Mouse (Mus musculus): ENCODE measurements around the gene Flt3l.
"Not testable (repeated sequence)": the region's sequence is repeated elsewhere in the genome, so short reads cannot be mapped to it uniquely, and the experiment has no call there.

The Flt3l gene

GRCm38 (mm10) chr7:45141914-45142313 lies 5.7 kb upstream of the Flt3l start:
- DNase-seq, result peak in 1 of 2 experiments; percentile 5

GRCm38 (mm10) chr7:45141319-45141718 lies 5.1 kb upstream of the Flt3l start:
- no peak for DNase-seq

- peak in 1 of 2 experiments; percentile 75 for DNase-seq
These were observed 3.9 kb upstream of the Flt3l start for GRCm38 (mm10) chr7:45139904-45140723.

GRCm38 (mm10) chr7:45138403-45138802 lies 2.2 kb upstream of the Flt3l start:
- DNase-seq, result no peak

- DNase-seq, result peak in 1 of 2 experiments; percentile 12
These were observed 1.2 kb upstream of the Flt3l start for GRCm38 (mm10) chr7:45137171-45138006.

- DNase-seq, result peak in 1 of 2 experiments; percentile 9
These were observed 862 bp downstream of the Flt3l start for GRCm38 (mm10) chr7:45135370-45135769.

GRCm38 (mm10) chr7:45134544-45135026 lies 1.6 kb downstream of the Flt3l start:
- DNase-seq, result peak in 1 of 2 experiments; percentile 26

DNA sequence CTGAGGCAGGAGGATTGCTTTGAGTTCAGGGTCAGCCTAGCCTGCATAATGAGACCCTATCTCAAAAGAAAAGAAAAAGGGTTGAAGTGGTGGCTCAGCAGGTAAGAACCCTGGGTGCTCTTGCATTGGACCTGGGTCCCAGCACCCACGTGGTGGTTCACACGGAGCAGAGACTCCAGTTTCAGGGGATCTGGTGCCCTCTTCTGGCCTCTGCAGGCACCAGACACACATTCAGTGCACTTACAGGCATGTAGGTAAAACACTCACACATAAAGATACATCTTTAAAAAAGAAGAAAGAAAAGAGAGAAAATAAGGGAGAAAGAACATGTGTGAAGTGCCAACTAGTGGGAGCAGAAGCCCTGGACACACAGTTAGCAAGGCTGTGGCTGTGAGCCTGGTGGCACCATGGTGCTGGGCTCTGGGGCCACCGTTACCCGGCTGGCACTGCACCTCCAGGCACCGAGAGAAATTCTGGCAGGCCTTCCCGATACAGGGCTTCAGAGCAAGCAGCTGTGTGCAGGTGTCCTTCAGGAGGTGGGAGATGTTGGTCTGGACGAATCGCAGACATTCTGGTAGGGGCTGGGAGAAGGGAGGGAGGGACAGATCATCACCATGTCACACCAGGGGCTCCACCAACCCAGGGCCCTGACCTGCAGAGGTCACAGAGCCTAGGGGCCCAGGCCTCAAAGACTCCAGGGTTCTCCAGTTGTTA lies 2.6 kb downstream of the Flt3l start:
- DNase-seq, result no peak

DNA sequence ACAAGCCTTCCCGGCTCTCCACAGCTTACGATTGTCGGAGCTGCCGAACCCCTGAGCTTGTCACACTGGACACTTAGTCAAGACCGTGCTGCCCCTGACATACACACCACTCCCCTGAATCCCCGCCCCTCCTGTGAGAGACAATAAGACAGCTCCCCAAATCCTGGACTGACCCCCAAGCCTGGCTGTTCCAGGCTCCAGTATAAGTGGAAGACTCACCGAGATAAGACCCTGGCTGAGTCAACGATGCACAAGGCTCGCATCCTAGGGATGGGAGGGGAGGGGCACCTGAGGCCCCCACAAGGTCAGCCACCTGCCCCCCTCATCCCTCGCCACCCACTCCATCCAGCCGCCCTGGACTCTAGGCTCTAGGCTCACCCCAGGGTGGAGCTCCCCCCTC lies 4.4 kb downstream of the Flt3l start:
- DNase-seq, result no peak

- no peak for DNase-seq
These were observed 6.3 kb downstream of the Flt3l start for GRCm38 (mm10) chr7:45129776-45130512.

DNA sequence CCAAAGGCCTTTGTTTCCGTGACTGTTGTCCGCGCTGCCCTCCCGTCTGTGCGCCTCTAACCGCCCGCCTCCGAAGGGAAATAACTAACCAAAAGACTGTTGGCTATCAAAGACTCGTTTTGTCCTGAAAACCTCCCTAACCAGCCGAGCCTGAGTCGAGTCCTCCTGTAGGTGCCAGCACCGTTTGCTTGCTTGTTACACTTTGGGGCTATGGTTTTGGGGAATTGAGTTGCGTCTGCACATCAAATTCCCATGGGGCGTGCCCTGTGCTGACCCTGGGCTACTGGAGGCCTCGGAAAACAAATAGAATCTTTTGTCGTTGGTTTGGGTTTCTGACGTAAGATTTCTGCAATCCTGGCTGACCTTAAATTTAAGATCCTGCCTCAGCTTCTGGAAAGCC lies 6.9 kb downstream of the Flt3l start:
- peak in 1 of 2 experiments; percentile 68 for DNase-seq

DNA sequence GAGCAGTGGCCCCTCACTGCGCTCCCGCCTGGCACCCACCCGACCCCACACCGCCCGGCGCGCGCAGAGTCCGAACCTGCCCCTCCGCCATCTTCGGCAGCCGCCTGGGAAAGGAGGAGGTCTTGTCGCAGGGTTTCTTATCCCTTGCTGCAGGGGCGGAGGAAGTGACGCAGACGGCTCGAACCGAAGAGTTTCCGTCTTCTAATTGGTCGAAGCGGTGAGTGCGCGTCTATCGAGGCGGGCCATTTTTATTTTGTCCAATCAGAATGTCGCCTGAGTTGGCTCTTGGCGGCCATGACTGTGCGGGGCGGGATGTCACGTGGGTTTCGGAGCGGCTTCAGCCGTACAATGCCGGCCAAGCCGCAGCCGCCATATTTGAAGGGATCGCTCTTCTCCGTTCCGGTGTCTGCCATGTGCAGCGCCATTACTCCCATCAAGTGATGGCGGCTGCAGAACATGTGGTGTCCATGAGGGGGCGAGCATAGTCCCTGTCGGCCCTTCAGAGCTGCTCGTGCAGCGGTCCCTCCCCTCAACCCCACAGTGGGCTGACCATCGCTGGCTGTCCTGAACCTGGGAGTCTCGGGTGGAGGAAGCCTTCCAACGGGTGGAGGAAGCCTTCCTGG lies 7.5 kb downstream of the Flt3l start, which contains the start of gene Rpl13a:
TSS of gene Rpl13a (minus strand) at position 138 of the 623 bp plus-strand sequence.
- DNase-seq, result peak; percentile 98 to 99

DNA sequence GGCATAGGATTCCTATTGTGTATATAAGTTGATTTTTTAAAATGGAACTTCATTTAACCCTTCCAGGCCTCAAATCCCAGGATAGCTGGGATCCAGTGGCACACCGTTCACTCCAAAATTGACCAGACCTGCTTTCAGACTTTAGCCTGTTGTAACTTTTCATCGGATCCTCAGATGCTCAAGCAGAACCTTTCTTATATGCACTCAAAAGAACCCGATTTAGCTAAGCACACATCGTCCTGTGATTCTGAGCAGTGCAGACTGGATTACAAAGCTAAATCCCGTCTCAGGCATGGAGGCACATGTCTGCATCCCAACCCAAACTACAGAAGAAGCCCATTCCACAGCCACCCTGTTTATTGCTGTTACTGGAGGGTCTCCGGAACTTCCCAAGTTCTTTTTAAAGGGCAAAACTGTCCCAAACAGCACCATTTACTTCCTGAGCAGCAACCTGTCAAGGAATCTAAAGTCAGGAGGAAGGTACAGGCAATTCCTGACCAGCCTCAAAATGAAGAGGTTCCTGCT lies 8.5 kb downstream of the Flt3l start:
- DNase-seq, result no peak

GRCm38 (mm10) chr7:45126844-45127699 lies 9.2 kb downstream of the Flt3l start:
- no peak for DNase-seq

DNA sequence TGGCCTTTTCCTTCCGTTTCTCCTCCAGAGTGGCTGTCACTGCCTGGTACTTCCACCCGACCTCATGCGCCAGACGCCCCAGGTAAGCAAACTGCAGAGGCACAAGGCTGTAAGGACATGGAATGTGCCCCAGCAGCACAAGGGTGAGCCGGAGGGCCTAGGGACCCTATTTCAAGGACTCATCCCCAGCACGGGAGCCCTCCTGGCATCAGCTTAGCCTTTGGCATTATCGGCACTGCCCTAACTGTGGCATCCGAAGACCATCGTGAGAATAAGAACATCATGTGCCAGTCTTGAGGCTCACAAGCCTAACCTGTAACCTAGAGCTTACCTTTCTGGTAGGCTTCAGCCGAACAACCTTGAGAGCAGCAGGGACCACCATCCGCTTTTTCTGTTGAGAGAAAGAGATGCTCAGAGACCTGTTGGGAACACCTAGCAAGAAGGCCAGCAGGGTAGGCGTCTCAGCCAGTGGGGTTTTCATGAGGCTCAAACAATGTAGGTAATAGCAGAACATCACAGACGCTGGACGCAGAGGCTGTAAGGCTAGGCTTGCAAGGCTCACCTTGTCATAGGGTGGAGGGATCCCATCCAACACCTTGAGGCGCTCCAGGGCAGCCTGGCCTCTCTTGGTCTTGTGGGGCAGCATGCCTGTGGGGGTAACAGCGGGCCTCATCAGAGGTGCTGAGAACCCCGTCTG lies 9.9 kb downstream of the Flt3l start:
- DNase-seq, result no peak

DNA sequence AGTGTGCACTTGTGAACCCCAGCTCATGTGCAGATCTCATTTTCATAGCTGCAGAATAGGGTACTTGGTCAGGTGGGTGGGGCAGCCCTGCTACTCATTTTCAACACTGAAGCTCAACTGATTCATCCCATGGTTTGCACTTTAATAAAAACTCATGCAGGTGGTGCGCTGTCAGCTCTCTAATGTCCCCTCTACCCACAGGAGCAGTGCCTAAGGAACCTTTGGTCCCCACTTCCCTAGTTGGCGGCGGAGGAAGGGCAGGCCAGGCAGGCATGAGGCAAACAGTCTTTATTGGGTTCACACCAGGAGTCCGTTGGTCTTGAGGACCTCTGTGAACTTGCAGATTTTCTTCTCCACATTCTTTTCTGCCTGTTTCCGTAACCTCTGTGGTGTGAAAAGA lies 10.6 kb downstream of the Flt3l start:
- DNase-seq, result not testable (repeated sequence)

DNA sequence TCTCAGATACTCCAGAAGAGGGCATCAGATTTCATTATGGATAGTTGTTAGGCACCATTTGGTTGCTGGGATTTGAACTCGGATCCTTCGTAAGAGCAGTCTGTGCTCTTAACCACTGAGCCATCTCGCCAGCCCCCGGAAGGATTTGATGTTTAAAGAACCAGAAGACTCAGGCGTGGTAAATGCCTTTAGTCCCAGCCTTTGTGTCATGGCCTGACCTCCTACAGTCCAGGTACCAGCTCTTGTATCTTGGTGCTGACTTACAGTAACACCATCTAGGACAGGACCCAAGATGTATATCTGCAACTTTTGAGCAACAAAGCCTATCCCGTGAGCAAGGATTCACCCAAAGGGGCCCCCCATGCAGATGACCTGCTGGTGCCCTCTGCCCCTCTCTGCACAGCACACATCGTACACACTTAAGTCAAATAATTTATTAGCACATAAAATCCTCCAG lies 11.1 kb downstream of the Flt3l start:
- no peak for DNase-seq

DNA sequence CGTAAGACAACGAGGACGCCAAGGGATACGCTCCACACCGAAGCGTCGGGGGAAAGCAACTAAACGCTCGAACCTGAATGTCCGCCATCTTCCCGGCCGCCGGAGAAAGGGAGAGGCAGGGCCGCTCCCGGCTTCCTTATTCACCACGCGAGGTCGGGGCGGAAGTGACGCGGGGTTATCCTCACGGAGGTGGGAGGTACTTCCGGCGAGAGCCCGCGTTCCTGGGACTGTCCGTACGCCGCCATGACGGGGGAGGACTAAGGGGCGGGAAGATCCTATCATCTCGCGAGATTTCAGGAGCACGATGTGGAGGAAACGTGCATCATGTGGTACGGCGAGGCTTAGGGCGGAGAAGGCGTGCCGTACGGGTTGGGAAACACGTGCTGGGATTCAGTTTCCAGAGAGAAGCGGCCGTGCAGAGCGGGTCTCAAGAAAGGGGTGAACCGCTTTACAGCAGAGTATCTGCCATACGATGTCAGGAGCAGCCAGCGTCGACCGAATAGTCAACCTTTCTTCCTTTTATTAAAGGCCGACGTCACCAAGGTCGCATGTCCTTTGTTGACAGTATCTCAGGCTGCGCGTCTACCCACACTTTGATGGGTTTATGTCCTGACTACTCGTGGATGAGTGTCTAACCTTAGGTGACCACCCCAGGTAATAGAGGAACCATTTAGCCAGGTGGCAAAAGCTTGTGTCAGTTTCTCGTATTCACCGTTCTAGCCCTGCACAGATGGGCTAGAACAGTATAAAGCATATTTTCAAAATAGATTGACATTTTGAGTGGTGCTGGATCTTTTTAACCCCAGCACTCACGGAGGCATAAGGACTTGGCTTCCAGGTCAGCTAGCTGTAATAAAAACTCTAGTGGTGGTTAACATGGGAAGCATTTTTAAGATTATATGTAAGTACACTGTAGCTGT lies 11.7 kb downstream of the Flt3l start, which contains the start of gene Rps11:
TSS of gene Rps11 (minus strand) at position 216 of the 920 bp plus-strand sequence.
- DNase-seq, result peak; percentile 98 to 99
